Mouse (Mus musculus): ENCODE measurements around the gene Ppp1r21.
A peak's percentile ranks its signal among the peaks of the same experiment; 100 is the strongest.

Ppp1r21 gene

DNA sequence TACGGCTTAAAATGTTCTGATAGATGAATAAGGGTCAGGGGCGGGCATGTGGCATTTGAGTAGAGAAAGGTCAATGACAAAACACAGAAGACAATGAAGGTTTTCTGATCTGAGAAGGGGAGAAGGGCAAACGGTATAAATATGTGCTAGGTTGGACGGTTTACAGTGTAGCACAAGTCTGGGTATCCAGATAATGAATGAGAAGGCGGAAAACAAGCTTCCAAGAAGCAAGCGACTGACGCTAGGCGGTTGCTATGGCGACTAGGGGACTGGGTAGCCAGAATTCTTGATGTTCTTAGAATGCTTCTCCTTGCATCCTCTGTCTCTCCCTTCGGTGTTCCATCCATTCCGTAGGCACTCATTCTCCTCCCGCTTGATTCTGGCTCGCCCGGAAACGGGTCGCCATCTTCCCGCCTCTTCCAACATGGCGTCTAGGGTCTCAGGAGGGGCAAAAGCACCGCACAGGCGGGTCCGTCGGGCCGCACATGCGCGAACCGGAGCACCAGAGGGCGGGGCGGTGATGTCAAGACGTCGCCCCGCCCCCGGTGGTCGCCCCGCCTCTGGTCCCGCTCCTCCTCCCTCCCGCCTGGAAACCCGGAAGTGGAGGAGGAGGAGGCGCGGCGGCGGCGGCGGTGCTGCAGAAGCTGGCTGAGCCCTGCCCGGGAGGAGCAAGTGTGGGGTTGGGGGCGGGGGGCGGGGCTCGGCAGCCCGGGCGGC lies at the start of gene Ppp1r21:
Gene Ppp1r21, plus strand, starts transcription at position 600 of the 717 bp plus-strand sequence.
- DNase-seq (ENCODE audit: low spot score in 2 of 2) = peak; percentile 97 to 98

DNA sequence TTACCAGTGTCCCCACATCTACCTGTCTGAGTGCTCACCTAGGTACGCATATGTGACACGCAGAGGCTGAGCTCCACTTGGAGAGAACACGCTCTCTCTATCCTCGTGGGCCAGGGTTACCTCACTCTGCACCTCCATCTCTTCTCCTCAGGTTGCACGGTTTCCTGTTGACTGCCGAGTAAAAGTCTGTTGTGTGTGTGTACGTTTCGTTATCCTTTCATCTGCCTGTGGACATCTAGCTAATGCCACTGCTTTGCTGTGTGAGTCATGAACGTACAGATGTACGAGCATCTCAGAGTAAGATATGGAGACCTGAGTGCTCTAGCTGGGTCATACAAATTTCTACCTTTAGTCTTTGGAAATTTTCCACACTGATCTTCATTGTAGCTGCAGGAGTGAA lies 49.5 kb upstream of the Ppp1r21 start:
- no peak for DNase-seq (ENCODE audit: low spot score in 2 of 2)

DNA sequence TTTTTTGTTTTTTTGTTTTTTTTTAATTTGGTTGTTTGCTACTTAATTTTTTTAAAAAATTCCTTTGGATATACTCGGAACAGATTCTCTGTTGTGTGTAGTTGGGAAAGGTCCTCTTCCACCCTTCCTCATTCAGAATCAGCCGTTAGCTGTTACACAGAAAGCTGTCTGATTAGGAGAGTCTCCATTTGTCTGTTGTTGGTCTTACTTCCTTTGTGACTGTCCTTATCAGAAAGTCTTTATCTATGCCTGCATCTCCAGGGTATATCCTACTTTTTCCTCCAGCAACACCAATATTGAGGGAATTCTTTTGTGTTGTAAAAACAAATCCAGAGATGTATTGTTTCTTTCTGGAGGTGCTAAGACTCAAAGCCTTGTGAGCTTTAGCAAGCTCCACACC lies 48.9 kb upstream of the Ppp1r21 start:
- no peak for DNase-seq (ENCODE audit: low spot score in 2 of 2)

GRCm38 (mm10) chr17:88481587-88481986 lies 48.3 kb upstream of the Ppp1r21 start:
- DNase-seq (ENCODE audit: low spot score in 2 of 2) = no peak

DNA sequence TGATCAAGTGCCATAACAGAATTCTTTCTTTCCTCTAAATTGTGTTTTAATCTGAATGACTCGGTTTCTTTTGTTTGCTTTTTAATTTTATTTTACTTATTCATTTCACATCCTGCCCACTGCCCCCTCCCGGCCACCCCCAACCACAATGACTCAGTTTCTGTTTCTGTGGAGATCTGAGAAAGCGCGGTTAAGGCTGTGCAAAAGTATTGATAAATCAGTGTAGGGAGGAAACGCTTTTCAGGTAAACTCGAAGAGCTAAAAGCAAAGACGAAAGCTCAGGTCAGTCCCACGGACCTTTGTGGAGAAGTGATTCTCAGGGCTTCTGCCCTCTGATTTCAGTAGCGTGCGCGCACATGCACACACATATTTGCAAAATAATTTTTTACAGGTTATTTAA lies 45.4 kb upstream of the Ppp1r21 start:
- DNase-seq (ENCODE audit: low spot score in 2 of 2) = no peak

DNA sequence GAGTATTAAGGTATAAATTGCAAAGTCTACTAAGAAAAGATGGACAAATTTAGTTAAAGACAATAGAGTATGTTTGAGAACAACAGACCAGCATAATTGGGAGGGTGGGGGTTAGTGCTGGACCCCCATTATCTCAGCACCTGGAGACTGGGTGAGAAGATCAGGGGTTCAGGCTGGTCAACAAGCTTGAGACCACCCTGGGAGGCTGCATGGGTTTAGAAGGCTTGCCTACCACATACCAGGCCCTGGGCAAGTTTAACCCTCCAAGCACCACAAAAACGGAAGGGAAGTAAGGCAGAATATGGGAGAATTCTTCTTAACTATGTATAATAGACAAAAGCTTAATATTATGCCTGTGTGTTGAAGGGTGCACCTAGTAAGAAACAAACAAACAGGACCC lies 45.0 kb upstream of the Ppp1r21 start:
- no peak for DNase-seq (ENCODE audit: low spot score in 2 of 2)

DNA sequence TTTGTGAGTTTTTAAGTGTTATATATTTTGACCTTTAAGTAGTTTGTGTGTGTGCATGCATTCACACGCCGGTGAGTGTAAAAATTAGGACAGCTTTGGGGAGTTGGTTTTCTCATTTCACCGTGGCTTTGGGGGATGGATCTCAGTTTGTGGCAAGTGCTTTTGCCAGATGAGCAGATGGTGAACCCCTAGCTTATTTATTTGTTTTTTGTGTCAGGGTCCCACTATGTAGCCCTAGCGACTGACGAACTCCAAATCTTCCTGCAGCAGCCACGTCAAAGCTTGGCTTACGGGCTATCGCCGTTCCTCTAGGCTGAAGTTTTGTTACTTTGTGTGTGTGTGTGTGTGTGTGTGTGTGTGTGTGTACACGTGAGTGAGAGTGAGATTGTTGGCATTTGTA lies 39.4 kb upstream of the Ppp1r21 start:
- no peak for DNase-seq (ENCODE audit: low spot score in 2 of 2)

GRCm38 (mm10) chr17:88491366-88492106 lies 38.4 kb upstream of the Ppp1r21 start:
- no peak for DNase-seq (ENCODE audit: low spot score in 2 of 2)

GRCm38 (mm10) chr17:88492107-88492460 lies 37.8 kb upstream of the Ppp1r21 start:
- no peak for DNase-seq (ENCODE audit: low spot score in 2 of 2)

- DNase-seq (ENCODE audit: low spot score in 2 of 2) = no peak
Observed at GRCm38 (mm10) chr17:88493551-88493950, 36.4 kb upstream of the Ppp1r21 start.

DNA sequence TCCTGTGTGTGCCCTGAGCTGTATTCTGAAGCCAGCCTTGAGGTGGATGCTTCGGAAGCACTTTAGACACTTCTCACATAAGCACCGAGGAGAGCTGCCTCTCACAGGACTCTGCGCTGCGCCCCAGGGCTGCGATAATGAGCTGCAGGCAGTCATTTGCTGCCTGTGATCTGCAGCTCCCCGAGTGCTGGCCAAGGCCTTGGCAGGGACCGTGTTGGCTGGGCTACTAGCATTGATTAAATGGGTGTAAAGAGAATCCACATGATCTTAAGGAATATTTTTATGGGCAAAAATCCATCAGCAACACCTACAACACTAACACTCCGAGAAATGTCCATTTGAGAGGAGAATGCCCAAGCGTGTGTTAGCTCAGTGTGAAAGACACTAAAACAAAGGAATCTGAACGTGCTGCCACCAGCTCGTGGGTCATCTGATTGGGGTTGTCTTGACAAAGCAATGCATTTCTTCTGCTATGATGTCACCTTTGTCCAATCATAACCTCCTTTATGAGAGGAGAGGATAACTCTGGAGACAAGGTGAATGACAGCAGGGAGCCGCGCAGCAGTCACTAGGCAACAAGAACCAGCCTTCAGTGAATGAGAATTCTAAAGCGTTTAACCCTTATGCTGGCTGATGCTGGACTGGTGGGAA lies 35.7 kb upstream of the Ppp1r21 start:
- DNase-seq (ENCODE audit: low spot score in 2 of 2) = peak; percentile 40 to 53

DNA sequence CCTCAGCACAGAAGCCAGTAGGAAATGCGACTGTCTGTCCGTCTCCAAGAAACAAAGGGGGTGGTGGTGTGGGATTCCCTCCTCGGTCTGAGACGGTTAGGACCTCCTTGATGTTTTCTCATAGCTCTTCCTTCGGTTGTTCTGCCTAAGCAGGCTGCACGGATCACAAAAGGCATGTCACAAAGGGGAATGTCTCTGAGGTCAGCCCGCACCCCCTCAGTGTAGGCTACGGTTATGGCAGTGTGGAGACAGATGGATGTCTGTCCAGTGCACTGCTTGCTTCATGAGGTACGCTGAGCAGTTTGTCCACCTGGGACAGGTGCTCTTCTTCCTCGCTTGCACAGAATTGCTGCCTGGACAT lies 35.2 kb upstream of the Ppp1r21 start:
- DNase-seq (ENCODE audit: low spot score in 2 of 2) = peak in 1 of 2 experiments; percentile 11

DNA sequence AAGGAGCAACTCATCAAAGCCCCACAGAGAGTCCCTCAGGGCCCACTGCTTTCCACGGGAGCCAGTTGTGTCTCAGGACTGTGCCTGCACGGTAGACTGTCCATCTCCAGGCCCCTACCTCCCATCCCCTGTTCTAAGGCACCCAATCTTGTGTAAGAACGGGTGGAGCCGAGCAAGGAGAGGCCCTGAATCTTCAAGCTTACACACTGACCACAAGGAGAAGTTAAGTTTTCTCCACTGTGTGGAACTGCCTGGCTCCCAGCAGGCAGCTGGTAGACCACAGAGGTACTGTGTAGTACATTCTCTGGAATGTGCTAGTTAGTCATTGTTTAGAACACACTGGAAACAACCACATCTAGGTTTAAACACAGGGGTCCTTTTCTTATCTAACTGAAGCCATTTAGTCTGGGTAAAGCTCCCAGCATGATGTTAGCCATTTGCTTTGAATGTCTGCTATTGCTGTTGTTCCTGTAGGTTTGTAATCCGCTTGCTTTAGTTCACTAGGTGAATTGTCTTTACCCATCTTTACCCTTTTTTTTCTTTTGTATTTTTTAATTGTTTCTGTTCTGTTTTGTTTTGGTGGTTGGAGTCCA lies 31.7 kb upstream of the Ppp1r21 start:
- no peak for DNase-seq (ENCODE audit: low spot score in 2 of 2)

- no peak for DNase-seq (ENCODE audit: low spot score in 2 of 2)
Observed at GRCm38 (mm10) chr17:88504056-88504455, 25.9 kb upstream of the Ppp1r21 start.

- peak in 1 of 2 experiments; percentile 49 for DNase-seq (ENCODE audit: low spot score in 2 of 2)
Observed at GRCm38 (mm10) chr17:88505275-88505723, 24.6 kb upstream of the Ppp1r21 start.

DNA sequence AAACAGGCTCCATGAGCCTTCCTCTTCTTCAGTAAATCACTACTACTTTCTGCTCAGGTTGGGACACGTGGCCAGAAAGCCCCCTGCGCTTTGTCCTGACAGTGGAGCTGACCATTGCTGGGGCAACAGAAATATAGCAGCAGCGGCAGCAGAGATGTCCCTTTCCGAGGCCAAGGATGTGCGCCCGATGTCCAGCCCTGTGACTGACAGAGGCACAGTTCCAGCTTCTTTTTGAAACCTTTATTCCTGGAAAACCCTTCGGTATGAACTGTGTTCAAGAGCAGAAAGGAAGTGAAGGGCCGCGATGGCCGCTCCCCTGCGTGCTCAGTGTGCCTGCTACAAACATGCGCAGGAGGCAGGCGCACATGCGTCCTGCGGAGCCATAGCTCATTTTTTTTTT lies 24.0 kb upstream of the Ppp1r21 start:
- DNase-seq (ENCODE audit: low spot score in 2 of 2) = no peak

DNA sequence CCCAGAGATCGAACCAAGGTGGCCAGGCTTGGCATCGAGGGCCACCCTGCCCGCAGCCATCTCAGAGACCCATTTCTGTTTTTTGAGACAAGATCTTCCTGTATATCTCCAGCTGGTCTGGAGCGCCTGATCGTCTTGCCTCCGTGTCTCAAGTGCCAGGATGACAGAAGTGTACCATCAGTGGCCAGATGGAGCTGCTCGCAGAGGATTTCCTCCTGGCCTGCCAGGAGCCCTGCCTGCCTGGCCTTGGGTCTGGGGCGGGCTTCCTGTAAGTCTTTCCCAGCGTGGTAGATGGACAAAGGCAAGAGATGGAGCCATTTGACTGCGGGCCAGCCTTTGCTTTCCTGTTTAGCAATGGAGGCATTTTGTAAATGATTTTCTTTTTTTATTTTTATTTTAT lies 22.5 kb upstream of the Ppp1r21 start:
- DNase-seq (ENCODE audit: low spot score in 2 of 2) = no peak

DNA sequence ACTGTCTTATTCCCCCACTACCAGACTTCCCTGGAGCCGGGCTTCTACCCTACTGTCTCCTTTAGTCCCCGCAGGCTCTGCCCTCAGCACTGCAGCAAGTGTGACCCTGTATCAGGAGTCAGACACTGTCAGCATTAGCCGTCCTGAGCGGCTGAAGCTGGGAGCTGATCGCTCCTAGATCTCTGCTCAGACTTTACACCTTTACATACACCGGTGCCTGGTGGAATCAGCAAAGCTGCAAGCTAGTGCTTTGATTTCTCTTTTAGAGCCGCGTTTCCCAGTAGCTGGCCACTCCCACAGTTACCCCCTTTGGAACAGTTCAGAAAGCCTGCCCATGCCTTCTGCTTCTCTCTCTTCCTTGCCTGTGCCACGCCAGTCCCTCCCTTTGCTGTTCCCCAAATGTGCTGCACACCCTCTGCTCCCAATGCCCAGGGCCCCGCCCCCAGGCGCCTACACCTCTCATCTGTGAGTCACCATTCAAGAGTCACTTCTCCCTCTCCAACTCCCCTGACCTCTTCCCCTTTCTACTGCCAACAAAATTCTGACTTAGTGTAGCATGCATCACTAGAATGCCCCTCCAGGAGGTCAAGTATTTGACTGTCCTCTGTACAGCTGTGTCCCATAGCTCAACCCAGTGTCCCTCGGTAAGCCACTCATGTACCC lies 20.9 kb upstream of the Ppp1r21 start:
- DNase-seq (ENCODE audit: low spot score in 2 of 2) = peak in 1 of 2 experiments; percentile 5

DNA sequence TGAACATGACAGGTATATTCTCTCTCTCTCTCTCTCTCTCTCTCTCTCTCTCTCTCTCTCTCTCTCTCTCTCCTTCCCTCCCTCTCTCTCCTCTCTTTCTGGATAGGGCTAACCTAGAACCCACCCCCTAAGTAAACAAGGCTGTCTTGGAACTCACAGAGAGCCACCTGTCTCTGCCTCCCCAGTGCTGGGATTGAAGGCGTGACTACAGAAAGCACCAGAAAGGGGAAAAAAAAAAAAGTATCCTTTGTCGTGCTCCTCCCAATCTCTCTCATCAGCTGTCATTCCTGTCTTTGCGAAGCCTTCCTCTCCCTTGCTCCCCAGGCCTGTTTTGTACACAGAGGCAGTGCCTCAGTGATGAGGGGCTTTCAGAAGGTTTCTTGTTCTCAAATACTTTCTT lies 19.9 kb upstream of the Ppp1r21 start:
- DNase-seq (ENCODE audit: low spot score in 2 of 2) = no peak

GRCm38 (mm10) chr17:88511095-88511551 lies 18.8 kb upstream of the Ppp1r21 start:
- peak; percentile 70 to 77 for DNase-seq (ENCODE audit: low spot score in 2 of 2)

DNA sequence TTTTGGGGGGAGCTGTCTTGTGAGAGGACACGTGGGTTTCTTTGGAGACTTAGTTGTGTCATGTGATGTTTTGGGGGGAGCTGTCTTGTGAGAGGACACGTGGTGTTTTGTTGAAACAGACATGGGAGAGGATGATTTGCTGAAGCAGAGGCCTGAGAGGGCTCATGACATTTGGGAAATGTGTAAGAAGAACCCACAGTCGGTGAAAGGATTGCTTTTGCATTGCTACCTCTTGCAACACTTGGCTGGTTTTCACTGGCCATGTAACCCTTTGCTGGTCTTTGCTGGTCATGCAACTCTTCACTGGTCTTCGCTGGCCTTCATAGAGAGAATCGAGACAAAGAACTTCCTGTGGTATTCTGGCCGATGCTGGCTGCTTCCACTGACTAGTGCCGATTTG lies 13.4 kb upstream of the Ppp1r21 start:
- DNase-seq (ENCODE audit: low spot score in 2 of 2) = no peak

DNA sequence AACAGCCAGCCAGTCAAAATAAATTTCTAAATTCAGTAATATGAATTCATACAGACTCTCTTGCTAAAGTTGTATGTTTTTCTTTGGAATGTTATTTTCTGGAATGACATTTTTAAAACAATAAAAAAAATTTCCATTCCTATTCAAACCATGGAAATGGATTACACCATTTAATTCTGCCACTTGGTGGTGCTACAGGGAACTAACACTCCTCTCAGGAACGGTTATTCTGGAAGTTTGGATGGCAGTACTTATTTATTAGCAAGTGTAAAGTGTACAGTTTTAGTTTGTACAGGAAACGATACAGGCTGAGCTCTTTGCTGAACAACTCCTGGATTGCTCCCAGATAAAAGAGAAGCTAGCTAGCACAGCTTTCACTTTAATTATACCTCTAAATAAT lies 2.1 kb upstream of the Ppp1r21 start:
- DNase-seq (ENCODE audit: low spot score in 2 of 2) = peak in 1 of 2 experiments; percentile 34
